25 mouse cellular contexts compared by ENCODE assay signal in genomic region chr5:143648058-143648457, GRCm38 (mm10). TPM values are rescaled to one million over a fixed set of nuclear protein-coding genes. Genes with fewer than 3 reads are reported as not detected.
DNase-seq lines count a peak whose midpoint lies in the region; ATAC-seq and TF ChIP-seq lines count a peak whose summit lies in the region.
"Had no signal": no experiment of that assay in that cellular context is flagged by ENCODE, and none has a peak within 500 bp of the region (broad histone marks: within the 10 kb centered on the region; RNA-seq: fewer than 3 reads in every experiment).

No protein-coding gene starts in this region.

- no peak overlapping the region for H3K4me3 ChIP-seq in liver, embryonic 11.5 days (ENCODE audit: low read depth, low read length)
- H3K4me3 ChIP-seq in liver, embryonic 15.5 days (replicated peaks) = no peak overlapping the region
- H3K4me3 ChIP-seq in gastrocnemius, adult 2 months = no peak overlapping the region
- H3K4me3 ChIP-seq: embryonic facial prominence, embryonic 13.5 days; forebrain, embryonic 12.5 days had no signal

- H3K4me1 ChIP-seq in liver, embryonic 11.5 days (replicated peaks; ENCODE audit: control insufficient read depth, insufficient read depth, low read length) = peaks cover 48% of the 10 kb centered on the region
- H3K4me1 ChIP-seq in liver, embryonic 15.5 days (replicated peaks) = peaks cover 79% of the 10 kb centered on the region

- no peaks in the 10 kb centered on the region for H3K27me3 ChIP-seq in liver, embryonic 11.5 days (replicated peaks; ENCODE audit: control insufficient read depth, insufficient read depth, low read length)
- H3K27me3 ChIP-seq in liver, embryonic 15.5 days = no peaks in the 10 kb centered on the region
- H3K27me3 ChIP-seq: embryonic facial prominence, embryonic 13.5 days; forebrain, embryonic 12.5 days had no signal

- no peak for TF ChIP-seq CTCF in gastrocnemius, adult 2 months (IDR thresholded peaks at IDR 0.05)

- peak overlapping the region; percentile 21; the same call in 1 of the 2 replicates for H3K9ac ChIP-seq in liver, embryonic 11.5 days (ENCODE audit: low read depth, low read length)
- peak overlapping the region; percentile 14 for H3K9ac ChIP-seq in liver, embryonic 15.5 days
- H3K9ac ChIP-seq: embryonic facial prominence, embryonic 13.5 days; forebrain, embryonic 12.5 days; forebrain, postnatal 0 days; hindbrain, embryonic 14.5 days had no signal

- H3K9me3 ChIP-seq in liver, embryonic 11.5 days (ENCODE audit: control insufficient read depth, low read length) = no peaks in the 10 kb centered on the region
- H3K9me3 ChIP-seq in liver, embryonic 15.5 days (replicated peaks) = no peaks in the 10 kb centered on the region
- H3K9me3 ChIP-seq: embryonic facial prominence, embryonic 13.5 days; forebrain, embryonic 12.5 days had no signal

- intact Hi-C loops in gastrocnemius, postnatal 14 days (cut with DNase I; ENCODE audit: low total_unique reads) = no loop called here
- intact Hi-C loops in gastrocnemius, adult 2 months (cut with DNase I) = no loop called here

- ATAC-seq in liver, embryonic 11.5 days (replicated peaks; ENCODE audit: low FRiP score) = peak; percentile 62
- ATAC-seq in erythroblast, adult 5-6 weeks (replicated peaks; ENCODE audit: low FRiP score, poor library complexity, severe bottlenecking) = peak; percentile 75
- peak; percentile 60 for ATAC-seq in liver, embryonic 15.5 days (ENCODE audit: insufficient read depth)
- ATAC-seq: forebrain, postnatal 0 days; intestine, postnatal 0 days had no signal

- no peak for DNase-seq in liver, embryonic 11.5 days (ENCODE audit: low spot score)
- DNase-seq in liver = no peak
- DNase-seq in gastrocnemius, postnatal 14 days = no peak
- no peak for DNase-seq in gastrocnemius, adult 2 months
- no peak for DNase-seq in cerebellum, adult 11-12 months
- DNase-seq: adrenal gland, postnatal 25 days; cerebellum, adult 8-10 months; forebrain, postnatal 0 days; gastrocnemius, postnatal 36 days; heart, adult 18-20 months; kidney, postnatal 14 days; layer of hippocampus, adult 9-11 months; lung, postnatal 4 days; midbrain, embryonic 14.5 days; right cerebral cortex, postnatal 4 days; thymus, adult 18-20 months; thymus, postnatal 25 days had no signal

- WGBS in liver, embryonic 11.5 days = 45% methylated on average over 2 of the region's 2 CpGs
- 19% methylated on average over 2 of the region's 2 CpGs for WGBS in liver, embryonic 15.5 days (ENCODE audit: insufficient replicate concordance)

- H3K4me2 ChIP-seq in liver, embryonic 11.5 days = peak overlapping the region; percentile 37; the same call in 1 of the 2 replicates
- H3K4me2 ChIP-seq in liver, embryonic 15.5 days = peak overlapping the region; percentile 32
- H3K4me2 ChIP-seq: embryonic facial prominence, embryonic 13.5 days; forebrain, embryonic 12.5 days; heart, embryonic 11.5 days; hindbrain, embryonic 14.5 days had no signal

- H3K36me3 ChIP-seq in liver, embryonic 11.5 days (ENCODE audit: control insufficient read depth, insufficient read depth, low read length) = peaks cover 10% of the 10 kb centered on the region; the same call in 1 of the 2 replicates
- peaks cover 23% of the 10 kb centered on the region for H3K36me3 ChIP-seq in liver, embryonic 15.5 days (replicated peaks)
- H3K36me3 ChIP-seq: forebrain, embryonic 12.5 days had no signal

- peak overlapping the region; percentile 30 for H3K27ac ChIP-seq in liver, embryonic 11.5 days (ENCODE audit: low read depth, low read length)
- H3K27ac ChIP-seq in liver, embryonic 15.5 days (replicated peaks) = peak overlapping the region; percentile 76
- H3K27ac ChIP-seq in gastrocnemius, adult 2 months = no peak overlapping the region
- H3K27ac ChIP-seq: embryonic facial prominence, embryonic 13.5 days; forebrain, embryonic 12.5 days; hindbrain, embryonic 14.5 days; stomach, postnatal 0 days had no signal

RNA-seq across cellular contexts. Expression of gene Cyth3, which starts 25.8 kb away (rescaled TPM):
- 62.8 and 64.5 TPM in 2 replicates for polyA plus RNA-seq in liver, embryonic 11.5 days (2014; fragmentation: Nextera tagmentation; extraction: Ambion mirVana)
- total RNA-seq in erythroblast, adult 5-6 weeks (2015; ENCODE audit: low replicate concordance) = 105 and 106 TPM in 2 replicates
- total RNA-seq in erythroblast, adult 5-6 weeks (2017; ENCODE audit: low replicate concordance) = 145 and 205 TPM in 2 replicates
- 35.7 and 37.5 TPM in 2 replicates for polyA plus RNA-seq in liver, embryonic 15.5 days (2015; fragmentation: Nextera tagmentation; extraction: Ambion mirVana)
- total RNA-seq in gastrocnemius, postnatal 14 days (2021) = 10 to 100 TPM; 33.5 to 39.5 TPM
- total RNA-seq in gastrocnemius, adult 2 months (2021) = 10 to 100 TPM; 10.7 to 15.8 TPM
